Mouse (Mus musculus) kidney, adult 2 months (tissue): ENCODE results near the gene Mprip.

Source experiments
- CTCF ChIP-seq: fragments of 200-500 bp; conservative IDR thresholded peaks from 2 replicates; pipeline ENCODE4 v1.5.1; 2011; ENCODE audit warnings: low read depth, mild to moderate bottlenecking, control low read depth, low read length, moderate library complexity, mixed read lengths; ENCODE audit not compliant: insufficient read depth, insufficient read length
- POLR2A ChIP-seq: fragments of 200-500 bp; IDR thresholded peaks from one replicate; pipeline ENCODE4 v1.6.1; 2011; ENCODE audit warnings: low read depth, low read length, control low read depth

DNA sequence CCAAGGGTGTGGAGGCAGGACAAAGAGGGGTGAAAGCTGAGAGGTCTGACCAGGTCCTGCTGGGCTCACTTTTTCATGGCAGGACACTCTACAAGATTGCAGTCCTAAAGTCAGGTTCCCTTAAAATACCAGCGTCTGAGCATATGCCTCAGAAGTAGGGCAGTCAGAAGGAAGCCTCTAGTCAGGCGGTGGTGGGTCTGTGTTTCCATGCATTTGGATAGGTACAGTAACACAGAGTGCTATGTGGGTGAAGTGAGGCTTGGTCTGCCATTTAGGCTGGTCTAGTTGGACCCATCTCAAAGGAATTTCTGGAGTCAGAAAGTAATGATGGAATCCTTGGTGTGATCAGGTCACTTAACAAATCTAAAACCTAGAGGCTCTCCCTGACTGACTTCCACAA lies 108.2 kb downstream of the Mprip start:
- TF ChIP-seq POLR2A (no peak), CTCF (no peak)
